Mouse (Mus musculus) C2C12 (cell line): ENCODE results near the gene Zkscan2.

ENCODE experiments used
- CEBPB ChIP-seq: IDR thresholded peaks from one replicate; pipeline ENCODE4 v1.6.1; 2011; ENCODE audit warnings: low read depth, mild to moderate bottlenecking, control low read depth, moderate library complexity
- CTCF ChIP-seq: IDR thresholded peaks from one replicate; pipeline ENCODE4 v1.5.1; 2011; ENCODE audit not compliant: control insufficient read depth, insufficient read depth, insufficient read length
- MAX ChIP-seq: IDR thresholded peaks from one replicate; pipeline ENCODE4 v1.6.1; 2011; ENCODE audit warnings: mild to moderate bottlenecking, control low read depth
- MYOG ChIP-seq: IDR thresholded peaks from one replicate; pipeline ENCODE4 v1.6.1; 2011; ENCODE audit not compliant: control insufficient read depth, insufficient read length; ENCODE audit errors: extremely low read depth

DNA sequence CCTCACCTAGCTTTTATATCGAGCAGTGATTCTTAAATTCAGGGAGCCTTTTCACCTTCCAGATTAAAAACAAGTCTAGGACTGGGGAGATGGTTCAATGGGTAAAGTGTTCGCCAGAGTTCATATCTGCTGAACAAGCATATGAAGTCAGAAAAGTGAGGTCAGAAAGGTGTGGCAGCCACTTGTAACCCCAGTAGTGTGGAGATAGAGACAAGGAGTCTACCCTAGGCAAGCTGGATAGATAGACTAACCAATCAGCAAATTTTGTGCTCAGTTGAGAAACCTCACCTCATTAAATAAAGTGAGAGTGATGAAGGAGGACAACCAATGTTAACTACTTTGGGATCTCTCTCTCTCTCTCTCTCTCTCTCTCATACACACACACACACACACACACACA is 49.7 kb downstream of the Zkscan2 start:
- no peak for TF ChIP-seq CTCF
- TF ChIP-seq MAX: no peak
- TF ChIP-seq CEBPB: no peak
- no peak for TF ChIP-seq MYOG
